Mouse (Mus musculus) thymus, adult 2 months (tissue): Measurements from ENCODE around the gene Igfbp2. TPM values are rescaled to one million over a fixed set of nuclear protein-coding genes. Genes with fewer than 3 reads are reported as not detected.

ENCODE experiments used
- DNase-seq: peaks from one replicate; pipeline ENCODE4 v3.0.0; 2021
- H3K27ac ChIP-seq: fragments of 200-500 bp; 2 replicates; pipeline ENCODE4 v1.5.1; 2012; ENCODE audit warnings: low read length, control low read depth; ENCODE audit not compliant: control insufficient read depth, insufficient read depth
- H3K27me3 ChIP-seq: fragments of 200-500 bp; 2 replicates; pipeline ENCODE4 v1.6.1; 2012; ENCODE audit warnings: mild to moderate bottlenecking, low read length, moderate library complexity, mixed read lengths; ENCODE audit not compliant: control insufficient read depth, insufficient read depth
- H3K36me3 ChIP-seq: fragments of 200-500 bp; 2 replicates; pipeline ENCODE4 v1.6.1; 2012; ENCODE audit warnings: mild to moderate bottlenecking, low read length, moderate library complexity; ENCODE audit not compliant: control insufficient read depth, insufficient read depth
- H3K4me1 ChIP-seq: fragments of 200-500 bp; replicated peaks from 2 replicates; pipeline ENCODE4 v1.6.1; 2012; ENCODE audit warnings: low read length; ENCODE audit not compliant: control insufficient read depth, insufficient read depth
- H3K4me3 ChIP-seq: fragments of 200-500 bp; 2 replicates; pipeline ENCODE4 v1.5.1; 2012; ENCODE audit warnings: mild to moderate bottlenecking, low read length, control low read depth, moderate library complexity; ENCODE audit not compliant: control insufficient read depth, insufficient read depth
- CTCF ChIP-seq: fragments of 200-500 bp; IDR thresholded peaks from 2 replicates; pipeline ENCODE4 v1.5.1; 2012; ENCODE audit warnings: mild to moderate bottlenecking, control low read depth, low read length, moderate library complexity, borderline replicate concordance; ENCODE audit not compliant: control insufficient read depth, poor library complexity, insufficient read depth; ENCODE audit errors: extremely low read depth
- POLR2A ChIP-seq: fragments of 200-500 bp; IDR thresholded peaks from 2 replicates; pipeline ENCODE4 v1.6.1; 2012; ENCODE audit warnings: mild to moderate bottlenecking, low read length, control low read depth, moderate library complexity; ENCODE audit not compliant: control insufficient read depth, poor library complexity, insufficient read depth; ENCODE audit errors: extremely low read depth
- whole genome bisulfite sequencing: fragments of 180-500 bp; shearing (Covaris S2); methylation state at CpG from one replicate; pipeline ENCODE4 v1.1.7; 2018; 5-methylcytosine and 5-hydroxymethylcytosine counted together
- polyA plus RNA-seq: library from polyadenylated mRNA; depleted of rRNA; stranded (reverse); fragments of >200 nt; gene quantifications from 2 replicates; pipeline ENCODE4 v1.2.3, GENCODE M21; 2012; rRNA removed

Gene Igfbp2
- 13.3 and 16.4 TPM in 2 replicates for polyA plus RNA-seq

DNA sequence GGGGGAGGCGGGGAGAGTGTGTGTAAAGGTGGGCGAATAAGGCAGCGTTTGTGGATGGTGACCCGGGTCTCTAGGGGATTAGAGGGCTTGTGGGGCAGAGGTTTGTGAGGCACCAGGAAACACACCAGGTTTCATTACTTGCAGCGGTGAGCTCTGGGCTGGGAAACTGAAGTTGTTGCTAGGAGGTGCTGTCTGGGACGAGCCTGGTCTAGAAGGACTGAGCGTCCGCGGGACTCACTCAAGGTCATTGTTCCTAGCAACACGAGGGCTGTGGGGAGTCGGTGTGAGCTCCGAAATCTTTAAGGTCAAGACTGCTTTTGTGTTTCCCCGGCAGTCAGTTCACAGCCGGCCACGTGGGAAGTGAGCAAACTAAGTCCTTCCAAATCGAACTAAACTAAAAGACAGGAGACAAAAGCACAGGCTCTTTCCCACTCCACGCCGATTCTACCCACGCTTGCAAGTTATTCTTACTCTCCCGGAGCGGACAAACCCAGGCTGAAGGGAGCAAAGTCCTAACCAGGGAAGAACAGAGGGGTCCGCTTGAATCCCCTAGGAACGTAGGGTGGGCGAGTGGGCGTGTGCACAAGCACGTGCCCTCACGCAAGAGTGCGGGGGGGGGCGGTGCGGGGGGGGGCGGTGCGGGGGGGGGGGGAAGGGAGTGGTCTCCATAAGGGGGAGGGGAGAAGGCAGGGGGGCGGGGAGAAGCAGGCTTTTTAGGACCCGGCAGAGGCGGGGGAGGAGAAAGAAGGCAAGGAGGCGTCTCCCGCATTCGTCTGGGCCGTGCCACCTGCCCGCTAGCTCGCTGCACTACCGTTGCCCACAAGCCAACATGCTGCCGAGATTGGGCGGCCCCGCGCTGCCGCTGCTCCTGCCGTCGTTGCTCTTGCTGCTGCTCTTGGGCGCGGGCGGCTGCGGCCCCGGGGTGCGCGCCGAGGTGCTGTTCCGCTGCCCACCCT is at the start of gene Igfbp2:
TSS of gene Igfbp2 (plus strand) at position 753 of the 956 bp plus-strand sequence.
- Histone ChIP-seq H3K4me3 (no peak within 1 kb of the TSS; the same call in 1 of the 2 replicates), H3K27ac (no peak within 1 kb of the TSS), H3K4me1 (no peaks in the 10 kb centered on the region; the same call in 1 of the 2 replicates), H3K27me3 (peaks cover 3% of the 10 kb centered on the region; the same call in 1 of the 2 replicates), H3K36me3 (no peaks in the 10 kb centered on the region)
- no peak for DNase-seq
- 8% methylated on average over 51 of the region's 58 CpGs for WGBS
- TF ChIP-seq CTCF, result no peak
- TF ChIP-seq POLR2A, result no peak

DNA sequence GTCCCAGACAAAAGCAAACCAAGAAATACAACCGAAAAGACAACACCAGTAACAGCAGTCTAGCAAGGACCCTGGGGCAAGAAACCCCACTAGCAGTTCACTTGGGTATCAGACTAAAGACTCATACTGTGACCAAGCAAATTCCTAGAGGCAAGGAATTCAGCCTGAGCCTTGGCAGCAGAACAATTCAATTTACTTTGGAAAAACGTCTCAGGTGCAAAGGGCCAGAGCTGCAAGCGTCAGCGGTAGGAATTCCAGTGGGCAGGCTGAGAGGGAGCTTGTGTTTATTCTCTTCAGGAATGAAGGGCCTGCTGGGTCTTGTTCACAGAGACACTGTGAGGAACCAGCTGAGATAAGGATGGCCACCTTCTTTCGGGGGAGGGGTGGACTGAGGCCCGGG is 45.5 kb upstream of the Igfbp2 start:
- WGBS, result 70% methylated on average over 6 of the region's 6 CpGs
- Histone ChIP-seq H3K4me1 (no peaks in the 10 kb centered on the region), H3K4me3 (no peak overlapping the region), H3K36me3 (no peaks in the 10 kb centered on the region), H3K27me3 (no peaks in the 10 kb centered on the region), H3K27ac (no peak overlapping the region)
- TF ChIP-seq POLR2A (no peak), CTCF (no peak)
- no peak for DNase-seq

DNA sequence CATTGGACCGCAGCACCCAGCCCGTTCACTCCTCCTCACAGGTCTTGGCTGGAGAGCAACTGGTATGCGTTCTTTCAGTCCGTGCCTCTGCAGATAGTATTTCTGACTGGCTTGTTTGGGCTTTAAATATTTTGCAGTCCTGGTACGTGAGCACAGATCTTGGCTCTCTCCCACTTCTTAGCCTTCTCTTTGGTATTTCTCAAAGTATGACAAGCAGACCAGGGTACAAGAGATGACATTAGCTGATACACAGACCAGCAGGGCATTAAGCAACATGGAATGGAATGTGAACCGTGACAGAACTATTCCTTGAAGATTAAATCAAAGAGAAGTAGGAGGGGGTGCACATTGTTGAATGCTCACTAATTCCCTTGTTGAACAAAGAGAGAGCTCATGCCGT is 43.6 kb upstream of the Igfbp2 start:
- DNase-seq, result no peak
- Histone ChIP-seq H3K27ac (no peak overlapping the region), H3K36me3 (no peaks in the 10 kb centered on the region), H3K27me3 (no peaks in the 10 kb centered on the region), H3K4me3 (no peak overlapping the region), H3K4me1 (no peaks in the 10 kb centered on the region)
- WGBS, result 92% methylated on average over 7 of the region's 7 CpGs
- TF ChIP-seq POLR2A, result no peak
- no peak for TF ChIP-seq CTCF

DNA sequence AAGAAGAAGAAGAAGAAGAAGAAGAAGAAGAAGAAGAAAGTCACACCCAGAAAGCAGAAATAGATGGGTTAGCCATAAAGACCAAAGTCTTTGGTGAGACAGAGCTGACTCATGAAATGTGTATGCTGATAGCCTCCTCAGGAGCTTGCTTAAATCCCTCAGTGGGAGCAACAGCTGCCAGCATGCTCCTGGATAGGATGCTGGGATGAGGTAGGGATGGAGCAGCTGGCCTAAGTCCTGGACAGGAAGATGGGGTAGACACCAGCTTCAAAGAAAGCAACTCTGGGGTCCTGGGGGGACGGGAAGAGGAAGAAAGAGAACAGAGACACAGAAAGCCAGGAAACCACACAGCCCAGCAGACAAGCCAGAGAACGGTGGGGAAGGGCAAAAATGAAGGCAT is 41.0 kb upstream of the Igfbp2 start:
- WGBS, result 14% methylated on average over 2 of the region's 2 CpGs

DNA sequence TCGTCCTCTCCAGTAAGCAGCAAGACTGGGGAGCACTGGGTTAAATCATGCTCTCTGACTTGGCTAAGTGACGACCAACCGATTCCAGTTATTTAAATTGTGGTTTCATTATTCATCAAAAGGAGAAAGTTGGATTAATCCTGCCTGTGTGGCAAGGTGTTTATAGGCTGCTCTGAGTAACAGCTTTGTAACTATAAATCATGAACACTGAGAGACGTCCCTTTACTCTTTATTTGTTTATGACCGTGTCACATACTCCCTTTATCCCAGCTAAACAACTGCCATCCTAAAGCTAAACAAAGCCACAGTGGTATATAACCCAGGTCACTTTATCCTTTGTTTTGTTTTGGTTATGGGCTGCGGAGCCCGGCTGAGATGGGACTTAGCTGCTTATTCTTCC is 40.3 kb upstream of the Igfbp2 start:
- no peaks in the 10 kb centered on the region for H3K27me3 ChIP-seq
- H3K36me3 ChIP-seq, result no peaks in the 10 kb centered on the region
- TF ChIP-seq POLR2A (no peak), CTCF (no peak)
- 46% methylated on average over 7 of the region's 7 CpGs for WGBS
- no peak for DNase-seq
- H3K4me1 ChIP-seq, result no peaks in the 10 kb centered on the region
- no peak overlapping the region for H3K4me3 ChIP-seq
- no peak overlapping the region for H3K27ac ChIP-seq

More for the DNA sequence above, 41.0 kb upstream of the Igfbp2 start:
- Histone ChIP-seq H3K4me3 (no peak overlapping the region), H3K4me1 (no peaks in the 10 kb centered on the region), H3K36me3 (no peaks in the 10 kb centered on the region), H3K27ac (no peak overlapping the region), H3K27me3 (no peaks in the 10 kb centered on the region)
- DNase-seq, result no peak
- TF ChIP-seq CTCF, result no peak
- no peak for TF ChIP-seq POLR2A

DNA sequence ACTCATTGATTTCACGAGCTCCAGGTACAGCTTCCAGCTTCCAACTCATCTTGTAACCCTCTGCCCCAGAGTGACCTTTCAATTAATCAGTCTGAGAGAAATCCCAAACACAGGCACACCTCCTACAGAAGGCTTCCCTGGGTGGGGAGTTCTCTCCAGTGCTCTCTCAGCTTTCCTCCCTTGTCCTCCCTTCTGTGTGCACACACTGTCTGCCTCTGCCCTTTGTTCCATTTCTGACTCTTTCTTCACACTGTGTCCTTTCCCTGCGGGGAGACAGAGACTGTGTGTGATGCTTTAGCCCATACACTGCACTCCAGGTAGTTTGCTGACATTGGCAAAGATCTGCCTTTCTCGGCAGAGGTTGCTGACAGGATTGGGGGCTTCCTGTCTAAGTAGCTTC is 33.6 kb upstream of the Igfbp2 start:
- TF ChIP-seq CTCF (no peak), POLR2A (no peak)
- H3K36me3 ChIP-seq, result no peaks in the 10 kb centered on the region
- H3K27ac ChIP-seq, result no peak overlapping the region
- no peaks in the 10 kb centered on the region for H3K27me3 ChIP-seq
- no peak overlapping the region for H3K4me3 ChIP-seq
- H3K4me1 ChIP-seq, result no peaks in the 10 kb centered on the region
- DNase-seq, result no peak
- WGBS, result 67% methylated on average over 3 of the region's 3 CpGs

DNA sequence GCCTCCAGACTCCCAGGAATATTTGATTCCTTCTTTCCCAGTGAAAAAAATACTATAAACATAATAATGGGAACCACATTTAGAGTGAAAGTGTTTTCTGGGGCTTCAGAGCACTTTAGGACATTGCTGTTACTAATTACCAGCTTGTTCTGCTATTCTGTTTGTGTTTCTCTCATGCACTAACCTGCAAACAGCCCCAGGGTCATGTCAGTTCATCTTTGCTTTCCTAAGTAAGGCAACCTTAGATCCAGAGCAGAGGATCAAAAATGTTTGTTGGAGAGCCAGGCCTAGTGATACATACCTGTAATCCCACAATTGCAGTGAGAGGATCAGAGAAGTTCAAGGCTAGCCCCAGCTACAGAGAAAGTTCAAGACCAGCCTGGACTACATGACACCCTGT is 32.6 kb upstream of the Igfbp2 start:
- no peak for DNase-seq
- no peak for TF ChIP-seq POLR2A
- no peak for TF ChIP-seq CTCF
- H3K27ac ChIP-seq, result no peak overlapping the region
- H3K27me3 ChIP-seq, result no peaks in the 10 kb centered on the region
- H3K4me1 ChIP-seq, result no peaks in the 10 kb centered on the region
- H3K36me3 ChIP-seq, result no peaks in the 10 kb centered on the region
- H3K4me3 ChIP-seq, result no peak overlapping the region
